Mouse (Mus musculus) adipocyte (in vitro differentiated cells): ENCODE measurements around the gene Spag9.

Experiments
- DNase-seq: peaks from one replicate; pipeline ENCODE4 v3.0.0-alpha.2; 2016; ENCODE audit warnings: low spot score

Gene Spag9

GRCm38 (mm10) chr11:93995720-93996305 lies at the start of gene Spag9:
TSS of gene Spag9 (plus strand) at chr11:93996091.
- peak; percentile 96 for DNase-seq

GRCm38 (mm10) chr11:93948887-93949567 lies 46.9 kb upstream of the Spag9 start:
- DNase-seq = no peak

DNA sequence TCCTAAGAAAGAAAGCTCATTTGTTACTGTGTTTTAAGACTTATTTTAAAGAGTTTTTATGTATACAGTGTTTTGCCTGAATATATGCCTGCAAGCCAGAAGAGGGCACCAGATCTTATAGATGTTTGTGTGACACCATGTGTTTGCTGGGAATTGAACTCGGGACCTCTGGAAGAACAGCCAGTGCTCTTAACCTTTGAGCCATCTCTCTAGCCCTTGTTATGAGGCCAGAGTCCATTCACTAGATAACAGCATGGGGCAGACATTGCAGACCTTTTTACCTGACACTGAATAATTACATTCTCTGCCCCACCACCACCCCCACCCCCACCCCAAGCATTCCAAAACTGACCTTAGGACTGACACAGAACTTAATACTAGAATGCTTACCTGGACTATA lies 45.8 kb upstream of the Spag9 start:
- DNase-seq = no peak

DNA sequence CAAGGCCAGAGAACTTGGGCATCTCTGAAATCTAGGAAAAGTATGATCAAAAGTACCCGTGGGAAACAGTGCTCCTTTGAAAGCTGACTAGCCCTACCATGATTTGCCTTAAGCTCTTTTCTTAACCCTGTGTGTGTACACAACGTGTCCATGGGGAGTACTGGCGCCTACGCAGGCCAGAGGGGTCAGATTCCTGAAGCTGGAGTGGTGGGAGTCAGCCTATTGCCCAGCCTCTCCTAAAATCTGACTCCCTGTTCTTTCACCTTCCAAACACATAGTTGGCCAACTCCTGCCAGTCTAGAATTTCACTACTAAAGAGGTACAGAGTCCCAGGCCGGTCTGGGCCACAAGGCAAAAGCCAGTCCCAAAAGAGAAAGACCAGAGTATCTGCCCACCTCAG lies 43.5 kb upstream of the Spag9 start:
- DNase-seq = no peak

DNA sequence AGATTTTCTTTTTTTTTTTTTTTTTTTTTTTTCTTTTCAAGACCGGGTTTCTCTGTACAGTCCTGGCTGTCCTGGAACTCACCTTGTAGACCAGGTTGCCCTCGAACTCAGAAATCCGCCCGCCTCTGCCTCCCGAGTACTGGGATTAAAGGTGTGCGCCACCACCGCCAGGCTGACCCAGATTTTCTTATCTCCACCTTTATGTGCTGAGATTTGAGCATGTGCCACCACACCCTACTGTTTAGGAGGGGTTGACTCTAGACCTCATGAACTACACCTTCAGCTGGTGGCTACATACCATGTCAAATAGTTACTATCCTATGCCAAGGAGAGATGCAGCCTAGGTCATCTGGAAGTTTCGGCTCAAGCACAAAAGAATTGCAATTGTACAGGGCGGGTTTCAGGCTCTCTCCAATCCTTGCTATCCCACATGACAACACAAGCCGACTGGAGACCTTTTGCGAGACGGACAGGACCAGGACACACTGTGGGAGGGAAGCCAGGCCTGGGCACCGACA lies 41.1 kb upstream of the Spag9 start:
- no peak for DNase-seq

GRCm38 (mm10) chr11:93955256-93956150 lies 40.4 kb upstream of the Spag9 start:
- peak; percentile 86 for DNase-seq

DNA sequence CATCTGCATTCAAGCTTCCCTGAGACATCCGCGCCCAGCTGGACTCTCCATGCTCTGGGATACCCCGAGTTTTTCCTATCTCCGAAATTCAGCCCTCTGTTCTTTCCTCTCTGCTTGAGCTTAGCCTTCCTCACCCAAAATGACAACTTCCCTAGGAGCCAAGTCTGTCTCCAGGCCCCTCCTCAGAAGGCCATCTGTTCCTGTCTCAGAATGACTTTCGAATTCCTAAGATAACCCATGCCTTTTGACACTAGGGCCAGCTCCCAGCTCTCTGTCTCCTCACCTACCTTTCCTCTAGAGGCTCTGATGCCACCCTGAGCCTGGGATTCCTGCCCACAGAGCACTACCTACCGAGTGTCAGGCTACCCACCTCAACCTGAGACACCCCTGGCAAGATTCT lies 39.7 kb upstream of the Spag9 start, which contains the start of gene Nme2:
Nme2 (minus strand) TSS at position 101 of the 400 bp plus-strand sequence.
- no peak for DNase-seq

DNA sequence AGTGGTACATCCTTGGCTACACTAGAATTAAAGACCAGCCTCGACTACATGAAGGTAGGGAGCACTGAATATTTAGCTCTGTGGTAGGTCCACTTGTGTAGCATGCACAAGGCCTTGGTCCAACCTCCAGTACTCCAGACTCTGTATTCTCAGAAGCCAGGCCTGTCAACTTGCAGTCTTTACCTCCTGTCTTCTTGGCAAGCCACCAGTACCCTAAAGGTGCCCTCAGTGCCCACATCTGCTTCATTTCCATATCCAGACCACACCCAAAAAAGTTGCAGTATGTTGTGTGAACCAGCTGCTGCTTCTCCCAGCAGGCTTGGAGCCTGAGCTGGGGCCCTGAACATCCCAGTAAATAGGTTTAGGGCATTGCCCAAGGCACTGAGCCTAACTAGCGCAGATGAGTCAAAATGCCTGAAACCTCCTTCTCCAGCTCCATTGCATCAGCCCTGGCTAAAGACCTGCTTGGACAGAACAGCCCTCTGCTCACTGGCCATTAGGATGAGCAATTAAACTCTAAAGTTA lies 38.8 kb upstream of the Spag9 start:
- peak; percentile 37 for DNase-seq

DNA sequence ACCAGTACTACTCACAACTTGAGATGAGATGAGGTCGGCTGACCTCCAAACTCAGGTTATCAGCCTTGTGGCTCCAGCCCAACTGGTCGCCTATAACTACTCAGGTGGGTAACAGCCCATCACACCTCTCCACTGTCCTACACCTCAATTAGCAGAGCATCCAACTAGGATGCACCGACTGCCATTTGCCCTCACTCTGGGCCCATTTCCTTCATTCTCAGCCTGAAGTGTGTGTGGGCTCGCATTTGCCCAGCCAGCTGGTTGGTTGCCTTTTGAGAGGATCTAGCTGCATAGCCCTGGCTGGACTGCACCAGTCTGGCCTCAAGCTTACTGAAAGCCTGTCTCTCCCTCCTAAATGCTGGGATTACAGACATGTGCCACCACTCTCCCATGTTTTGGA lies 38.1 kb upstream of the Spag9 start:
- DNase-seq = no peak

- DNase-seq = no peak
Measured at GRCm38 (mm10) chr11:93961482-93961881, 34.4 kb upstream of the Spag9 start.

DNA sequence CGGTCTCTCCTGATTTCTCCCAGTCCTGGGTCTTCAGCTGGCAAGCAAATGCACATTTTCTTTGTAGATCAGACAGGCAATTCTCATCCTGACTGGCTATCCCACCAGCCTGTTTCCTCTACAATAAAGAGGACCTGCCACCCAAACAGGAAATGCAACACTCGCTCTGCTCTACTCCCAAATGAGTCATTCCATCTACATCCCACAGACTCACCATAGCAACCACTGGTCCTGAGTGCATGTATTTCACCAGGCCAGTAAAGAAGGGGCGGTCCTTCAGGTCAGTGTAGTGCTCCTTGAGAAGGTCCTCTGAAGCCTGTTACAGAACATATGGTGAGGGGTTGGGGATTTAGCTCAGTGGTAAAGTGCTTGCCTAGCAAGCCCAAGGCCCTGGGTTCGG lies 32.9 kb upstream of the Spag9 start:
- DNase-seq = no peak

DNA sequence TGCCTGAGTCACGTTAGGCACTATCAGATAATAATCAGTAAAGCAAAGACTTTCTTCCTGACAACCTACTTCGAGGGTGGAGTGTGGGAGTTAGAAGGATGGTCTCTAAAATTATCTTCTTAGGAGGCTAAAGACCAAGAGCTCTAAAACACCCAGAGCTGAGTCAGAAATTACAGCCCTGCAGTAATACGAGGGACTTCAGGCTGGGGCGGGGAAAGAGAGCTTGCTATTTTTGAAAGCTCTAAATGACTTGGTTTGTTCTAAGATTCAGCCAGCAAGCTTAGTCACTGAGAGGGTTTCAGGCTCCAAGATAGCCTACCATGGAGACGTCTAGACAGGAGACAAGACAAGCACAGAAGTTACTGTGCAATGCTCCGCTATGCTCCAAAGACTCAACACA lies 30.5 kb upstream of the Spag9 start:
- no peak for DNase-seq

GRCm38 (mm10) chr11:93967381-93967780 lies 28.5 kb upstream of the Spag9 start:
- no peak for DNase-seq

DNA sequence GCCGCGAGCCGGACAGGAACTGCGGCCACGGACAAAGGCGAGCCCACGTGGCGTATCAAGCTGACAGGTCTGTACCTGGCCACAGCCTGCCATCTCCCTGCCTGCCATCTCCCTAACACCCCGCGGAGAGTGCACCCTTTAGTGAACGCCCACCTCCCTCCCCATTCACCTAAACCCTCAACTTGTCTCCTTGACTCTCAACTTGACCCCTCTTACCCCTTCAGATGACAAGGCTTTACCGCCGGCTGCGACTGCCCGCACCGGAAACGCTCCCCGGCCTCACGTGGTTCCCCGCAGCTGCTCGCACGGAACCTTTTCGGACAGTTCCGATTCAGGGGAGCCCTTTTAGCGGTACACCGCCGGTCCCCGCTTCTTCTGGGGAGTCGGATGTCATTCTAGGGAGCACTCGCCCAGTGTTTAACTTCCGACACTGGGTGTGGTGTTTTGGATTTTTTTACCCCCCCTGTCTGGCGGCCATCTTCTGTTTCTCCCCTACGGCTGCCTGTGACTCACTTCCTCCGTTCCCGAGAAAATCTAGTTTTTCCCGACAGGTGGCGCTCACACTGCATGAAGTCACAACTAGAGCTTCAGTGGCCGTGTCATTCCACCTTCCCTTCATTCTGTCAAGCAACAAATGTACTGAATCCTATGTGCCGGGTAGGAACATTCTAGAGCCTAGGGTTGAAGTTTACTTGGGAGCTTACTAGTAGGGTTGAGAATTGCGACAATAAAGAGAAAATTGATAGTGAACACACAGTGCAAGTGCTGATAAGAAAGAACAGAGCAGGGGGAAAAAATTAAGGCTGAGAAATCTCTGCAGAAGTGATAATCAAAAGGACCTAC lies 27.7 kb upstream of the Spag9 start, which contains the start of the genes Gm20390 and Nme1:
Gm20390 (minus strand) TSS at position 289 of the 843 bp plus-strand sequence.
Nme1 (minus strand) TSS at position 517 of the 843 bp plus-strand sequence.
- DNase-seq = peak; percentile 98

GRCm38 (mm10) chr11:93968848-93969128 lies 27.1 kb upstream of the Spag9 start:
- no peak for DNase-seq

GRCm38 (mm10) chr11:93969171-93969570 lies 26.7 kb upstream of the Spag9 start:
- DNase-seq = no peak

- DNase-seq = no peak
Measured at GRCm38 (mm10) chr11:93969799-93970198, 26.1 kb upstream of the Spag9 start.

GRCm38 (mm10) chr11:93972951-93973350 lies 22.9 kb upstream of the Spag9 start:
- no peak for DNase-seq

GRCm38 (mm10) chr11:93979502-93980049 lies 16.3 kb upstream of the Spag9 start:
- DNase-seq = no peak

GRCm38 (mm10) chr11:93984619-93985018 lies 11.3 kb upstream of the Spag9 start:
- DNase-seq = no peak

DNA sequence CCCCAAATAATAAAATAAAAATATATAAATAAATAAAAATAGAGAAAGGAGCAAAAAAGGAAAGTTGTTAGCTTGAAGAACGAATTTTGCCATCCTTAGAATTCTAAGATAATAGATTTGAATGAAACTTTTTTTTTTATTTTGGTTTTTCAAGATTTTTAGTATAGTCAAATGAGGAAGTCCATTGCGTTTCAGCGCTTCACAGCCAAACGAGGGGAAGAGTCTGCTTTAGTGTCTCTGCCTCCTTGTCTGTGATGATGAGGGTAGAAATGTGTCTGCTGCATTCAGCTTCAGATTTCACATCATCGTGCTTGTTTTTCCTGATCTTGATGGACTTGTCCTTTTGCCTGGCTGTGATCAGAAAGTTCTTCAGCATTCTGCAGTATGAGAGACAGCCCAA lies 10.6 kb upstream of the Spag9 start:
- no peak for DNase-seq
